Mouse (Mus musculus) liver, postnatal 0 days (tissue): ENCODE data around the gene Sall2. TPM values are rescaled to one million over a fixed set of nuclear protein-coding genes. Genes with fewer than 3 reads are reported as not detected.

ENCODE experiments used
- ATAC-seq: fragments of 200-750 bp; cut with Nextera tagmentation; 2 replicates; pipeline ENCODE4 v1.8.0; 2017; ENCODE audit warnings: mild to moderate bottlenecking, moderate library complexity
- DNase-seq: peaks from one replicate; pipeline ENCODE4 v3.0.0-alpha.2; 2016
- H3K27ac ChIP-seq: fragments of 300-500 bp; sonication (generic); 2 replicates; pipeline ENCODE4 v1.5.1; 2014; ENCODE audit warnings: antibody characterized with exemption, moderate library complexity, mild to moderate bottlenecking, low read depth
- H3K27me3 ChIP-seq: fragments of 300-500 bp; sonication (generic); 2 replicates; pipeline ENCODE4 v1.6.1; 2014; ENCODE audit warnings: low read length, control low read depth, mixed read lengths; ENCODE audit not compliant: insufficient read depth
- H3K36me3 ChIP-seq: fragments of 300-500 bp; sonication (generic); replicated peaks from 2 replicates; pipeline ENCODE4 v1.6.1; 2014; ENCODE audit warnings: mild to moderate bottlenecking, control low read depth, low read length, moderate library complexity, mixed read lengths; ENCODE audit not compliant: insufficient read depth
- H3K4me1 ChIP-seq: fragments of 300-500 bp; sonication (generic); 2 replicates; pipeline ENCODE4 v1.6.1; 2014; ENCODE audit warnings: antibody characterized with exemption, mild to moderate bottlenecking, control low read depth; ENCODE audit not compliant: insufficient read depth
- H3K4me2 ChIP-seq: fragments of 300-500 bp; sonication (generic); 2 replicates; pipeline ENCODE4 v1.6.1; 2014; ENCODE audit warnings: low read depth, mild to moderate bottlenecking, low read length, moderate library complexity, mixed read lengths
- H3K4me3 ChIP-seq: fragments of 300-500 bp; sonication (generic); 2 replicates; pipeline ENCODE4 v1.5.1; 2014; ENCODE audit warnings: low read depth, low read length
- H3K9ac ChIP-seq: fragments of 300-500 bp; sonication (generic); replicated peaks from 2 replicates; pipeline ENCODE4 v1.6.1; 2014; ENCODE audit warnings: mild to moderate bottlenecking, moderate library complexity
- H3K9me3 ChIP-seq: fragments of 300-500 bp; sonication (generic); 2 replicates; pipeline ENCODE4 v1.6.1; 2016; ENCODE audit warnings: mild to moderate bottlenecking, control low read depth, low read length, mixed read lengths
- CTCF ChIP-seq: sonication (generic); IDR thresholded peaks from 2 replicates; pipeline ENCODE4 v1.5.1; 2016; ENCODE audit warnings: antibody characterized with exemption, low read depth
- EP300 ChIP-seq: IDR thresholded peaks from 2 replicates; pipeline ENCODE4 v1.6.1; 2016; ENCODE audit warnings: antibody characterized with exemption, low read depth, mild to moderate bottlenecking
- WGBS: fragments of 180-500 bp; shearing (Covaris S2); extraction: QIAGEN DNeasy Blood & Tissue Kit; methylation state at CpG from one replicate; pipeline ENCODE4 v1.1.7; 2014; ENCODE audit not compliant: insufficient replicate concordance; 5-methylcytosine and 5-hydroxymethylcytosine counted together
- polyA plus RNA-seq: library from polyadenylated mRNA; unstranded; fragments of >200 nt; fragmentation: Nextera tagmentation; extraction: Ambion mirVana; gene quantifications from 2 replicates; pipeline ENCODE4 v1.2.1, GENCODE M21; 2015

Sall2 gene
- polyA plus RNA-seq, 1 experiment from 2014 or later, result 0.63 TPM

GRCm38 (mm10) chr14:52279747-52280120 lies 48.8 kb downstream of the Sall2 start:
- no peak for TF ChIP-seq EP300
- no peak for TF ChIP-seq CTCF
- no peaks in the 10 kb centered on the region for H3K27me3 ChIP-seq

GRCm38 (mm10) chr14:52278932-52279746 lies 49.4 kb downstream of the Sall2 start, which contains the start of the genes Tox4 and Rab2b:
TSS of gene Tox4 (plus strand) at chr14:52279146.
TSS of gene Rab2b (minus strand) at chr14:52279545.
- WGBS, result under 1% methylated on average over 60 of the region's 66 CpGs
- peaks cover 3% of the 10 kb centered on the region; the same call in 1 of the 2 replicates for H3K36me3 ChIP-seq
- peak within 1 kb of the TSS; percentile 96 for H3K4me3 ChIP-seq
- TF ChIP-seq CTCF (peak; percentile 100), EP300 (no peak; the same call in 1 of the 2 replicates)
- peaks cover 6% of the 10 kb centered on the region for H3K4me1 ChIP-seq
- no peaks in the 10 kb centered on the region for H3K27me3 ChIP-seq
- ATAC-seq (peak; percentile 95), DNase-seq (peak; percentile 99)
- H3K9ac ChIP-seq, result peak within 1 kb of the TSS; percentile 91
- H3K27ac ChIP-seq, result peak within 1 kb of the TSS; percentile 95
- no peaks in the 10 kb centered on the region for H3K9me3 ChIP-seq
- peak within 1 kb of the TSS; percentile 73 for H3K4me2 ChIP-seq

More at GRCm38 (mm10) chr14:52279747-52280120, 48.8 kb downstream of the Sall2 start:
- DNase-seq, result peak; percentile 65
- Histone ChIP-seq H3K36me3 (no peaks in the 10 kb centered on the region; the same call in 1 of the 2 replicates), H3K4me2 (peak overlapping the region; percentile 73), H3K9me3 (no peaks in the 10 kb centered on the region), H3K27ac (peak overlapping the region; percentile 95), H3K4me1 (peaks cover 6% of the 10 kb centered on the region), H3K9ac (peak overlapping the region; percentile 91), H3K4me3 (peak overlapping the region; percentile 96)
- under 1% methylated on average over 19 of the region's 21 CpGs for WGBS
- peak; percentile 15; the same call in 1 of the 2 replicates for ATAC-seq

- Histone ChIP-seq H3K36me3 (0 out of 2 replicates have a peak, but pooled peaks cover 6% of the 10 kb centered on the region), H3K9me3 (no peaks in the 10 kb centered on the region), H3K4me2 (no peak overlapping the region), H3K4me3 (no peak overlapping the region), H3K27ac (no peak overlapping the region), H3K27me3 (no peaks in the 10 kb centered on the region), H3K9ac (no peak overlapping the region), H3K4me1 (peaks cover 6% of the 10 kb centered on the region)
- WGBS, result 87% methylated on average over 4 of the region's 4 CpGs
- no peak for TF ChIP-seq CTCF
- no peak for ATAC-seq
- no peak for DNase-seq
Measured at GRCm38 (mm10) chr14:52277210-52277609, 51.4 kb downstream of the Sall2 start.

GRCm38 (mm10) chr14:52272781-52273180 lies 55.8 kb downstream of the Sall2 start:
- Histone ChIP-seq H3K9me3 (no peaks in the 10 kb centered on the region), H3K9ac (no peak overlapping the region), H3K36me3 (0 out of 2 replicates have a peak, but pooled peaks cover 9% of the 10 kb centered on the region), H3K4me2 (no peak overlapping the region), H3K27ac (no peak overlapping the region), H3K4me3 (no peak overlapping the region), H3K4me1 (no peaks in the 10 kb centered on the region), H3K27me3 (no peaks in the 10 kb centered on the region)
- DNase-seq (no peak), ATAC-seq (no peak)
- TF ChIP-seq EP300 (no peak), CTCF (no peak)
- WGBS, result 63% methylated on average over 3 of the region's 3 CpGs

Other genes with a start within 250 kb of the Sall2 start
- gene Hnrnpc, start 224.7 kb downstream of the Sall2 start, polyA plus RNA-seq, result 124 and 129 TPM in 2 replicates
- 23.9 and 30.7 TPM in 2 replicates for gene Rpgrip1, start 218.1 kb downstream of the Sall2 start, polyA plus RNA-seq
- gene Supt16, start 131.3 kb downstream of the Sall2 start, polyA plus RNA-seq, result 15.7 and 18.0 TPM in 2 replicates
- gene Chd8, start 71.0 kb downstream of the Sall2 start, polyA plus RNA-seq, result 8.5 and 10.0 TPM in 2 replicates
- gene Tox4, start 49.6 kb downstream of the Sall2 start, polyA plus RNA-seq, result 12.1 and 13.4 TPM in 2 replicates
- 2.7 and 2.8 TPM in 2 replicates for gene Rab2b, start 49.2 kb downstream of the Sall2 start, polyA plus RNA-seq
- gene Mettl3, start 23.6 kb downstream of the Sall2 start, polyA plus RNA-seq, result 7.2 and 8.1 TPM in 2 replicates
- not detected in 2 replicates for gene Olfr1513, start 27.6 kb upstream of the Sall2 start, polyA plus RNA-seq
- not detected in 2 replicates for gene Olfr1512, start 50.4 kb upstream of the Sall2 start, polyA plus RNA-seq
- not detected in 2 replicates for gene Olfr1511, start 68.6 kb upstream of the Sall2 start, polyA plus RNA-seq
- gene Olfr1510, start 85.6 kb upstream of the Sall2 start, polyA plus RNA-seq, result not detected in 2 replicates
- gene Olfr1509, start 114.2 kb upstream of the Sall2 start, polyA plus RNA-seq, result not detected in 2 replicates
- not detected in 2 replicates for gene Olfr1508, start 138.7 kb upstream of the Sall2 start, polyA plus RNA-seq
- gene Olfr1507, start 167.0 kb upstream of the Sall2 start, polyA plus RNA-seq, result not detected in 2 replicates